Mouse (Mus musculus): Measurements from ENCODE around the gene Lmbrd1. TPM values are rescaled to one million over a fixed set of nuclear protein-coding genes. Genes with fewer than 3 reads are reported as not detected.

Gene Lmbrd1
- polyA plus RNA-seq, 1 experiment from 2014 or later = 14.5 TPM

Other genes with a start within 250 kb of the Lmbrd1 start
- 0.02 TPM in 1 of 2 replicates, not detected in the other for gene Col19a1, start 91.2 kb upstream of the Lmbrd1 start, polyA plus RNA-seq (2016; fragmentation: Nextera tagmentation; extraction: Ambion mirVana)